Mouse (Mus musculus) B cell, adult 2 months (primary cell): ENCODE measurements at regions not wholly inside any gene's neighbourhood (a gene's known extent, or its start where the extent isn't known, plus 50 kb on each side); places are given as distances from the start of the nearest gene placed in this dataset.

Experiments
- DNase-seq, 2 experiments: peaks; one replicate each; pipeline ENCODE4 v3.0.0; 2022

- DNase-seq: no peak
Measured at GRCm38 (mm10) chr15:60101485-60102280, 85.3 kb upstream of the 4933412E24Rik start.

- peak; percentile 74 to 75 for DNase-seq
Measured at GRCm38 (mm10) chr15:60097141-60097540, 80.7 kb upstream of the 4933412E24Rik start.

GRCm38 (mm10) chr15:60096131-60096530 lies 79.7 kb upstream of the 4933412E24Rik start:
- no peak for DNase-seq

- no peak for DNase-seq
Measured at GRCm38 (mm10) chr15:60089921-60090320, 73.5 kb upstream of the 4933412E24Rik start.

- no peak for DNase-seq
Measured at GRCm38 (mm10) chr15:60088964-60089899, 72.8 kb upstream of the 4933412E24Rik start.
